Mouse (Mus musculus) kidney, adult 2 months (tissue): ENCODE data around the gene Sox6.

Experiments
- CTCF ChIP-seq: fragments of 200-500 bp; conservative IDR thresholded peaks from 2 replicates; pipeline ENCODE4 v1.5.1; 2011; ENCODE audit warnings: low read depth, mild to moderate bottlenecking, control low read depth, low read length, moderate library complexity, mixed read lengths; ENCODE audit not compliant: insufficient read depth, insufficient read length
- POLR2A ChIP-seq: fragments of 200-500 bp; IDR thresholded peaks from one replicate; pipeline ENCODE4 v1.6.1; 2011; ENCODE audit warnings: low read depth, low read length, control low read depth

DNA sequence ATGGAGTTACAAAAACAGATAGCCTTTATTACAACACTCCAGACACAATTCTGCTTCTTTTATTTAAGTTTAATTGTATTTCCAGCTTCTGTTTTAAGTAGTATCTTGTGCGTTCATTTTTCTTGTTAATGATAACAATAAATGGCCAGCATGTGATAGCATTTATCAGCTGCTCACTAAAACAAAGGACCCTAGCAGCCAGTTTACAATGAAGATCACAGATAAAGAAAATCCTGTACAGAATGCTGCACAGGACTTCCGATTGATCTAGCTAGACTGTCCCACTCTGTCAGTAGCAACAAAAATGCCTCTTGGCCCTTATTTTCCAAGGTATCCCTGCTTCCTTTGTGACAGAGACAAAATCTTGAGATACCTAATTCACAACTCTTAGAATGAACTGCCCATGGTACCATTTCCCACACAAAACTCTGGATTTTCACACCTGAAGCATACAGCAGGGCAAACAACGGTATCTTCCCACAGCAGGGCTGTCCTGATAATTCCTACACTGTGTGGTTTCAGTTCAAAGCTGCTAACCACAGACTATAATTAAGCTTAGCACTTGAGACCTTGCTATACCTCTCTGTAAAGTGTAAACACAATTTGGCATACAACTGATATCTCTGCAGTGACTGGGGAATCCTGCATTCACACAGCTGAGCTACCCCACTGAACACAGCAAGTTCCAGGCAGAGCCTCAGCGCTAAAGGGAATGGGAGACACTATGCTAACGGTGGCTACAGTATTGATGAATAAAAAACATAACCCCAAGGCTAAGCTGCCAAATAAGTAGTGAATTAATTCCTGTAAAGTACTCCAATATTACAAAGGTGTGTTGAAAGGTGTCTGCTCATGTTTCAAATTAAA is 134.4 kb downstream of the Sox6 start:
- TF ChIP-seq POLR2A (no peak), CTCF (no peak)
